Mouse (Mus musculus): ENCODE measurements around the gene Insr.
"Not testable (repeated sequence)": the region's sequence is repeated elsewhere in the genome, so short reads cannot be mapped to it uniquely, and the experiment has no call there.

Gene Insr

GRCm38 (mm10) chr8:3230118-3231060 is 49.0 kb downstream of the Insr start:
- DNase-seq, result no peak

GRCm38 (mm10) chr8:3227423-3227822 is 52.0 kb downstream of the Insr start:
- DNase-seq, result peak; percentile 85 to 89

DNA sequence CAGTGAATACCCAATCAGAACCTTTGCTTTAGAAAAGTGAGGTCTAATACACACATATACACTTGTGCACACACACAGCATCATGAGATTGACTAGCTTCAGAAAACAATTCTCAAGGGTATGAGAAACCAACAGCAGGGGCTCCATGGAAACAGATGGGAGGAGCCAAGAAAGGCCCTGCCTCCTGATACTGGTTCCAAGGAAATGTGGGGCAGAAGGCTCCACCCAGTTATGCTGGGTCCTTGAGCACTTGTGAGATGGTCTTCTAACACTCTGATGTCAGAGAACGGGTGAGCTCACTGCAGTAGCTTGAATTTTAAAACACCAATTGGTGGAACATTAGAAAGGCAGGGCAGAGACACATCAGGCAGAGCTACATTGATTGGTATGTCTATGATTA is 53.7 kb downstream of the Insr start:
- DNase-seq, result peak in 1 of 2 experiments; percentile 41

DNA sequence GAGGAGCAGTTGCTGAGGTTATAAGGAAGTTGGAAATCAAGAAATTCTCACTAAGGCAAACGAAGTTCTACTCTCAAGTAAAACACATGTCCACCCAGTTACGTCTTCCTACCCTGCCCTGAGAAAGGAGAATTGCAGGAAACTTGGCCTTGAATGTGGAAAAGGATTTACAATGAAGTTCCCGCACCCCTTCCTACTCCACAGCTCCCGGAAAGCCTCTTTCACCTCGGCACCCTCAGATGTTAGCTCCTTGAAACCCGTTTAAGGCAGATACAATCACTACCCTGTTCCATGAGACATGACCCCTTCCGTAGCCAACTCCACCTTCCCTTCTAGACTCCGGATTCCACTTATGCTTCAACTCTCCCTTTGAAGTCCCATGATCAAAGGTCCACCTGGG is 54.2 kb downstream of the Insr start:
- no peak for DNase-seq

- no peak for DNase-seq
Observed at GRCm38 (mm10) chr8:3222636-3222965, 56.8 kb downstream of the Insr start.

- DNase-seq, result no peak
Observed at GRCm38 (mm10) chr8:3221960-3222635, 57.3 kb downstream of the Insr start.

GRCm38 (mm10) chr8:3221047-3221959 is 58.1 kb downstream of the Insr start:
- DNase-seq, result peak; percentile 94 to 98

DNA sequence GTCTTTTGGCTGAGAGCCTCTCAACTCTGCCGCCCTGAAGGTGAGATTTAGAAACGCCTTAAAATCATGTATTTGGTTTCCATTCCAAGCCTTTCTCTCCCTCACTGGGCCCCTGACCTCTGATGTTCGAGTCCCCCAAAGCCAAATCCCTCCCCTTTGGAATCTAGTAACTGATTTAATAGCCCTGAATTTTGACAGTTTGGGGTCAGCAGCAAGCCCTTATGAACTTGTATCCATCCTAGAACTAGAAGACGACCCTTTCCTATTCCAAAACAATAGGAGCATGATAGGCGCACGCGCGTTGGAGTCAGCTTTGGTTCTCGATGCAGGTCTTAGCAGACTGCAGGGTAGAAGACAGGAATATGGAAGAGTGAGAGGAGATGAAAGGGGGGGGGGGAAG is 58.9 kb downstream of the Insr start:
- peak; percentile 45 to 53 for DNase-seq

GRCm38 (mm10) chr8:3219921-3220411 is 59.5 kb downstream of the Insr start:
- no peak for DNase-seq

DNA sequence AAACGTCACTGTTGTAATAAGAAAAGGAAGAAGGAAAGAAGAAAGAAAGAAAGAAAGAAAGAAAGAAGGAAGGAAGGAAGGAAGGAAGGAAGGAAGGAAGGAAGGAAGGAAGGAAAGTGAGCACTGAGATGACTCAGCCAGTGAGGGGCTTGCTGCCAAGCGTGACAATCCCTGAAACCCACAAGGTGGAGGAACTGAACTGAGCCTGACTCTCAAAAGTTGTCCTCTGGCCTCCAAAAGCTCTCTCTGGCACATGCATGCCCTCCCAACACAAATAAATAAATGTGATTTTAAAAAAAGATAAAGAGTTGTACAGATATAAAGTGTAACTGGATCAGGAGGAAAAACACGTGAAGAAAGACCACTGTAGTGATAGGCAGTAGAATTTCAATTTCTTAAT is 60.2 kb downstream of the Insr start:
- DNase-seq, result no peak

- DNase-seq, result peak in 1 of 2 experiments; percentile 23
Observed at GRCm38 (mm10) chr8:3216541-3217092, 62.8 kb downstream of the Insr start.

DNA sequence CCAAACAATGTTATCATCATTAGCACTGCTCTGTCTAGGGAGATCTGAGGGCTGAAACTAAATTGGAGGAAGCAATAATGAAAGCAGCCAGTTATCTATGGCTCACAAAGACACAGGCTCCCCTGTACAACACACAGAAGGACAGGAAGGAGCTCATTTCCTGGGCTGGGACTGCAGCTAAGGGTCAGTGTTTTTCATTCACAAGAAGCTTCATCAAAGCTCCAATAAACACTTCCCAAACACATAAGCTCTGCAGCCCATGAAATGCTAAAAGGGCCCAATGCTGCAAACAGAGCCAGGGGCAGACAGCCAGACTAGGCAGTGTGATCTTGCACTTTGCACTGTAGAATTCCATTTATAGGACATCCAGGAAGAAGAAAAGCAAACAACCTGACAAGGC is 63.9 kb downstream of the Insr start:
- DNase-seq, result peak; percentile 80 to 88

- no peak for DNase-seq
Observed at GRCm38 (mm10) chr8:3214601-3215000, 64.8 kb downstream of the Insr start.

DNA sequence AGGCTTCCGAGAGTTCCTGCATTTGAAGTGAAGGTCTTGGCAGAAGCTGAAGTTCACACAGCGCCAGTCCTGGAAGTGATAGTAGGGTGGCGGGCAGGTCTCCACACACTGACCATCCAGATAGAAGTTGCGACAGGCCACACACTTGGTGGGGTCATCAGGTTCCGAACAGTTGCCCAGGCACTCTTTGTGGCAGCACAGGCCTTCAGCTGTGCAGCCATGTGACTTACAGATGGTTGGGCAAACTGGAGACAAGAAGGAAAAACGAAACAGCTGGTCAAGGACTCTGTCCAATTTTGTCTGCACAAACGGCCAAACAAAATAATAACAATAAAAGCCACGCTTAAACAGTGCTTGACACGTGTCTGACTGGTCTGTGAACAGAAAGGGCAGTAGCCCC is 68.0 kb downstream of the Insr start:
- DNase-seq, result peak; percentile 42 to 67

DNA sequence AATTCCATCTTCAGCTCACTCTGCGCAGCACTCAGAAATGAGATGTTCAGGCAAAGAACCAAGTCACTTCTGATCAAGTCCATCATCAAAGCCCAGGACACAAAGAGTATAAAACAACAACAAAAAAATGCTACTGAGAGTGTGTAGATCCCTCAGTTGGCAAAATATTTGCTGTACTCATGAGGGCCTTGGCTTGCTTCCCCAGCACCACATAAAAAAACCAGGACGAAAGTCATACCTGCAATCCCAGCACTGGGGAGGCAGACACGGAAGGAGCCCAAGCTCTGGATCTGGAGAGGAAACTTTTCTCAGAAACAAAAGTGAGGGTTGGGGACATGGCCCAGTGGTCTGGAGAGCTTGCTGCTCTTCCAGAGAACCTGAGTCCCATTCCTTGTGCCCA is 69.5 kb downstream of the Insr start:
- DNase-seq, result no peak

DNA sequence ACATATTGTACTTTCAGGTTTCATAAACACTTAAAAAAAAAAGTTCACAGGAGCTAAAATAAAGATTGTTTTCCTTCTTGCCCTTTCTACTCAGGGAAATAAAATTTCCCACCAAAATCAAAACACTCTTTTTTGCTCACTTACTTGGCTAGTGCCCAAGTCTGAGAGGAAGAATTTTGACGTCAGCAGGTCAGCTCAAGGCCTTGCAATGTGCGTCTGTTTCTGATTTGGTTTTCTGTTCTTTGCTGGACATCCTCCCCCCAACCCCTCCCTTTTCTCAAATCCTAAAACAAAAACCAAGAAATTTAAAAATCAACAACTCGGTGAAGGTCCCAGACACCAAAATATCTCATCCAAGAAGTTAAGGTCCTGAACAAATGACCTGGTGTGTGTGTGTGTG is 70.1 kb downstream of the Insr start:
- DNase-seq, result peak; percentile 67 to 73

DNA sequence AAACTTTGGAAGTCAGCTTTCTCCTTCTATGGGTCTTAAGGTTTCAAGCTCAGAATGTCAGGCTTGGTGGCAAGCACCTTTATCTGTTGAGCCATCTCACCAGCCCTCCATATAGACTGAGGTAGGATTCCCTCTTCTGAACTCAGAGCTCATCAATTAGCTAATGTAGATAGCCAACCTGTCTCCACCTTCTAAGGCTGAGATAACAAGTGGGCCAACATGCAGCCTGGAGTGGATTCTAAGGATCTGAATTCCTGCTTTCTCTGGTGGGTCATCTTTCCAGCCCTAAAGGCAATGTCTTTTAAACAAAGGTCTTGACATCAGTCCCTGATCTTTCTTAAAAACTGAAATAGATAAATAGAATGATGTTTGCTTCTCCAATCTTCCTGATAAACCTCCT is 70.7 kb downstream of the Insr start:
- DNase-seq, result no peak

GRCm38 (mm10) chr8:3204758-3205443 is 74.5 kb downstream of the Insr start:
- DNase-seq, result peak in 1 of 2 experiments; percentile 39

GRCm38 (mm10) chr8:3202792-3203191 is 76.6 kb downstream of the Insr start:
- DNase-seq, result no peak

DNA sequence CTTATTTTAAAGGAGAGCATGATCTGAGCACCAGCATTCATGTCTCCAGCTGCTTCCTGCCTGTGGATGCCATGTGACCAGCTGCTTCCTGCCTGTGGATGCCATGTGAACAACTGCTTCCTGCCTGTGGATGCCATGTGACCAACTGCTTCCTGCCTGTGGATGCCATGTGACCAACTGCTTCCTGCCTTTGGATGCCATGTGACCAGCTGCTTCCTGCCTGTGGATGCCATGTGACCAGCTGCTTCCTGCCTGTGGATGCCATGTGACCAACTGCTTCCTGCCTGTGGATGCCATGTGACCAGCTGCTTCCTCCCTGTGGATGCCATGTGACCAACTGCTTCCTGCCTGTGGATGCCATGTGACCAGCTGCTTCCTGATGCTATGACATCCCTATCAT is 85.1 kb downstream of the Insr start:
- DNase-seq, result not testable (repeated sequence)

DNA sequence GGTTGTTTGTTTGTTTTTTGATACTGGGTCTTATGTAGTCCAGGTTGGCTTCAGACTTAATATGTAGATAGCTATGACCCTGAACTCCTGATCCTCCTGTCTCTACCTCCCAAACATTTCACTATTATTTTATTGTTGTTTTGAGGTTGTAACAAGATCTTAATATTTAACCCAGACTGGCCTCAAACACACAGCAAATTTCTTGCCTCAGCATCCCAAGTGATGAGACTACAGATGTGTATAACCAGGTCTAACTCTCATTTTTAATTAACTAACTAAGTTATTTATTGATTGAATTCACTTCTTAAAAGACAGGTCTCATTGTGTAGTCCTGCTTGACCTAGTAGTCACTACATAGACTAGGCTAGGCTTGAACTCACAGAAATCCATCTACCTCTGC is 88.4 kb downstream of the Insr start:
- no peak for DNase-seq

GRCm38 (mm10) chr8:3187456-3187855 is 92.0 kb downstream of the Insr start:
- no peak for DNase-seq
